12 mouse cellular contexts compared by ENCODE assay signal in genomic region chrY:90734334-90734696, GRCm38 (mm10). TPM values are rescaled to one million over a fixed set of nuclear protein-coding genes. Genes with fewer than 3 reads are reported as not detected.
DNase-seq lines count a peak whose midpoint lies in the region; ATAC-seq and TF ChIP-seq lines count a peak whose summit lies in the region.
"Not testable (repeated sequence)": the region's sequence is repeated elsewhere in the genome, so short reads cannot be mapped to it uniquely, and the experiment has no call there.
"Had no signal": no experiment of that assay in that cellular context is flagged by ENCODE, and none has a peak within 500 bp of the region (broad histone marks: within the 10 kb centered on the region; RNA-seq: fewer than 3 reads in every experiment).

No protein-coding gene starts in this region.

- in situ Hi-C loops in Patski (cut with MboI; ENCODE audit: low pct_unique_long_range_greater_than_20kb) = not testable (repeated sequence)

- ATAC-seq in Patski = peak; percentile 63
- ATAC-seq in forebrain, embryonic 14.5 days = peak; percentile 22; the same call in 1 of the 2 replicates
- not testable (repeated sequence) for ATAC-seq in hindbrain, embryonic 11.5 days (ENCODE audit: low FRiP score)

- CTCF ChIA-PET in Patski (lab: Charles Lee) = not testable (repeated sequence)

- H3K27ac ChIP-seq in cerebellum, adult 2 months (ENCODE audit: insufficient read depth, low read length); forebrain, embryonic 14.5 days (ENCODE audit: low read depth, low read length); hindbrain, embryonic 11.5 days (ENCODE audit: low read depth, low read length): not testable (repeated sequence)

- peak; percentile 87 for DNase-seq in 416B (ENCODE audit: low read depth)
- DNase-seq in Patski (ENCODE audit: low read depth, low spot score) = peak; percentile 79
- peak; percentile 26 to 30 for DNase-seq in cerebellum, adult 2 months
- DNase-seq in forebrain, embryonic 14.5 days (ENCODE audit: low spot score) = not testable (repeated sequence)
- DNase-seq in hindbrain, embryonic 11.5 days (ENCODE audit: low spot score) = peak; percentile 52
- DNase-seq in left cerebral cortex, postnatal 4 days = peak; percentile 54
- peak; percentile 5 for DNase-seq in ovary, postnatal 36 days (ENCODE audit: low spot score)
- peak; percentile 17 for DNase-seq in thymus, postnatal 0 days (ENCODE audit: low spot score)

- peaks cover 15% of the 10 kb centered on the region for H3K9me3 ChIP-seq in forebrain, embryonic 14.5 days (replicated peaks; ENCODE audit: control insufficient read depth, low read length)
- H3K9me3 ChIP-seq in hindbrain, embryonic 11.5 days (ENCODE audit: control insufficient read depth, low read length) = not testable (repeated sequence)

- not testable (repeated sequence) for H3K4me3 ChIP-seq in cerebellum, adult 2 months (replicated peaks; ENCODE audit: insufficient read depth, low read depth, low read length); forebrain, embryonic 14.5 days (ENCODE audit: low read depth, low read length); hindbrain, embryonic 11.5 days (ENCODE audit: low read depth, low read length)

- not testable (repeated sequence) for TF ChIP-seq POLR2A in cerebellum, adult 2 months (IDR thresholded peaks at IDR 0.05; ENCODE audit: borderline replicate concordance, insufficient read depth, low read length)

- 59% methylated on average over 8 of the region's 8 CpGs for WGBS in cerebellum, adult 2 months
- WGBS in forebrain, embryonic 14.5 days = 59% methylated on average over 8 of the region's 8 CpGs
- 61% methylated on average over 8 of the region's 8 CpGs for WGBS in hindbrain, embryonic 11.5 days

- POLR2A ChIA-PET in Patski (lab: Charles Lee) = not testable (repeated sequence)

- intact Hi-C loops in left cerebral cortex, postnatal 4 days (cut with DNase I) = not testable (repeated sequence)

- not testable (repeated sequence) for H3K27me3 ChIP-seq in Patski; cerebellum, adult 2 months (ENCODE audit: control insufficient read depth, insufficient read depth, low read length); forebrain, embryonic 14.5 days (replicated peaks; ENCODE audit: control insufficient read depth, insufficient read depth, low read length); hindbrain, embryonic 11.5 days (ENCODE audit: control insufficient read depth, insufficient read depth, low read length)

- H3K36me3 ChIP-seq in forebrain, embryonic 14.5 days (ENCODE audit: control insufficient read depth, insufficient read depth, low read length) = peaks cover 28% of the 10 kb centered on the region
- H3K36me3 ChIP-seq in hindbrain, embryonic 11.5 days (ENCODE audit: control insufficient read depth, insufficient read depth, low read length) = not testable (repeated sequence)

- not testable (repeated sequence) for H3K4me2 ChIP-seq in forebrain, embryonic 14.5 days (ENCODE audit: low read length); hindbrain, embryonic 11.5 days (replicated peaks; ENCODE audit: low read depth, low read length)

- TF ChIP-seq CTCF in Patski (IDR thresholded peaks at IDR 0.05); cerebellum, adult 2 months (IDR thresholded peaks at IDR 0.05; ENCODE audit: borderline replicate concordance, insufficient read depth, low read depth, low read length): not testable (repeated sequence)

- not testable (repeated sequence) for H3K9ac ChIP-seq in forebrain, embryonic 14.5 days (ENCODE audit: low read length); hindbrain, embryonic 11.5 days (ENCODE audit: low read depth, low read length)

- H3K4me1 ChIP-seq in cerebellum, adult 2 months (ENCODE audit: control insufficient read depth, insufficient read depth, low read length); forebrain, embryonic 14.5 days (ENCODE audit: control insufficient read depth, insufficient read depth, low read length); hindbrain, embryonic 11.5 days (replicated peaks; ENCODE audit: control insufficient read depth, insufficient read depth, low read length): not testable (repeated sequence)

RNA-seq across cellular contexts. Expression of gene Gm21860, which starts 20.3 kb away (rescaled TPM):
- polyA plus RNA-seq in Patski (2021) = not detected
- polyA plus RNA-seq in cerebellum, adult 2 months (2012; rRNA removed) = not detected in 2 replicates
- not detected in 2 replicates for polyA plus RNA-seq in forebrain, embryonic 14.5 days (2014; fragmentation: Nextera tagmentation; extraction: Ambion mirVana)
- polyA plus RNA-seq in hindbrain, embryonic 11.5 days (2014; fragmentation: Nextera tagmentation; extraction: Ambion mirVana) = not detected in 2 replicates
- not detected for total RNA-seq in left cerebral cortex, postnatal 4 days (2021)
- polyA plus RNA-seq in thymus, postnatal 0 days (2015; fragmentation: Nextera tagmentation; extraction: Ambion mirVana) = not detected in 2 replicates
- total RNA-seq: heart, adult 8-10 months; layer of hippocampus, adult 8-10 months had no signal
- polyA plus RNA-seq: hindbrain, embryonic 15.5 days; limb, embryonic 14.5 days had no signal

RNA-seq across cellular contexts. Expression of gene Gm47283, which starts 50.2 kb away (rescaled TPM):
- polyA plus RNA-seq in Patski (2021) = not detected
- not detected in 2 replicates for polyA plus RNA-seq in cerebellum, adult 2 months (2012; rRNA removed)
- polyA plus RNA-seq in forebrain, embryonic 14.5 days (2014; fragmentation: Nextera tagmentation; extraction: Ambion mirVana) = not detected in 2 replicates
- not detected in 2 replicates for polyA plus RNA-seq in hindbrain, embryonic 11.5 days (2014; fragmentation: Nextera tagmentation; extraction: Ambion mirVana)
- total RNA-seq in left cerebral cortex, postnatal 4 days (2021) = not detected
- polyA plus RNA-seq in thymus, postnatal 0 days (2015; fragmentation: Nextera tagmentation; extraction: Ambion mirVana) = not detected in 2 replicates
- total RNA-seq: heart, adult 8-10 months; layer of hippocampus, adult 8-10 months had no signal
- polyA plus RNA-seq: hindbrain, embryonic 15.5 days; limb, embryonic 14.5 days had no signal
